Mouse (Mus musculus) heart, adult 11 months (tissue): ENCODE results near the gene Slc25a12.
A peak's percentile ranks its signal among the peaks of the same experiment; 100 is the strongest.

Source experiments
- DNase-seq: peaks from one replicate; pipeline ENCODE4 v3.0.0; 2022

Gene Slc25a12

DNA sequence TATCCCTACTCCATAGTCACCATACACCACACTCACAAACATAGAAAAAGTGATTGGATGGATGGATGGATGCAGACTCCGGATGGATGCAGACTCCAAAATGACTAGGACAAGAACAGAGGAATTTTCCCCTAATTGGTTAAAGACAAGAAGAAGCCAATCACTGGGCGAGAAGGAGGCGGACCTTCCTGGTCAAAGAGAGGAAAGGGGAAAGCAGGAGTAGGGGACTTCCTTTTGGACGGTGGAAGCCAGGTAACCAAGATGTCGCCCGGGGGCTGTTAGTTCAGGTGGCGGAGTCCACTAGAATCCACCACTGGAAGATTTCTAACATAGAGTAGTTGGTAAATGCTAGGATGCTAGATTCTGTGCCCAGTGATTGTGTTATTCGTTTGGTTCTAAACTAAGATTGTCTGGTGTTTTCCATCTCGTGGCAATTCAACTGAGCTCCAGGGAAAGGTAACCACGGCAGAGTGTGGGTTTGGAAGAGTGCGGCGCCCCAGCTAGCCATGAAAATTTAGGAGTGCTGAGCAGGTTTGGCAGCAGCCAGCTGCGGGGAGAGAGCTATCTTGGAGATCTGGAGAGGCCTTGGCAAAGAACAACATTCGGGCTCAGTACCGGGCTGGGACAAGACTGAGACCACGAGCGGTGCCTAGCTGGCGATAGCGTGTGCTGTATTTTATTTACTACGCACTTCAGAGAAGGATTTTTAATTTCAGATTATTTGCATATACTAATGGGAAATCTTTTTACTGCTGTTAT is 19.6 kb downstream of the Slc25a12 start:
- peak; percentile 73 for DNase-seq

DNA sequence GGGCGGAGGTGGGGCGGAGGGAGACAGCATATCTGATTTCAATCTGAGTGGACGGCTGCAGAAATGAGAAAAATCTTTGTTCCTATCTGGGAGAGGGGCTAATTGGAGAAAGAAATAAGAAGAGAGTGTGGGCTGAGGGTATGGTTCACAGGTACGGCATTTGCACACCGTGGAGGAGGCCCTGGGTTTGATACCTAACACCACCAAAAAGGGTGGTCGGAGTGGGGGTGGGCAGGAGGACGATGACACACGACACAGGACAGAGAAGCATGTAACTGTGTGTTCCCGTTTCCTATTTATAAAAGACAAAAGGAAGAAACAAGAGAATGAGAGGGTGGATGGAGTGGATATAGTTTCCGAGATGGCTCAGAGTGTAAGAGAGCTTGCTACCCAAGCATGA is 20.4 kb downstream of the Slc25a12 start:
- DNase-seq = peak; percentile 61

DNA sequence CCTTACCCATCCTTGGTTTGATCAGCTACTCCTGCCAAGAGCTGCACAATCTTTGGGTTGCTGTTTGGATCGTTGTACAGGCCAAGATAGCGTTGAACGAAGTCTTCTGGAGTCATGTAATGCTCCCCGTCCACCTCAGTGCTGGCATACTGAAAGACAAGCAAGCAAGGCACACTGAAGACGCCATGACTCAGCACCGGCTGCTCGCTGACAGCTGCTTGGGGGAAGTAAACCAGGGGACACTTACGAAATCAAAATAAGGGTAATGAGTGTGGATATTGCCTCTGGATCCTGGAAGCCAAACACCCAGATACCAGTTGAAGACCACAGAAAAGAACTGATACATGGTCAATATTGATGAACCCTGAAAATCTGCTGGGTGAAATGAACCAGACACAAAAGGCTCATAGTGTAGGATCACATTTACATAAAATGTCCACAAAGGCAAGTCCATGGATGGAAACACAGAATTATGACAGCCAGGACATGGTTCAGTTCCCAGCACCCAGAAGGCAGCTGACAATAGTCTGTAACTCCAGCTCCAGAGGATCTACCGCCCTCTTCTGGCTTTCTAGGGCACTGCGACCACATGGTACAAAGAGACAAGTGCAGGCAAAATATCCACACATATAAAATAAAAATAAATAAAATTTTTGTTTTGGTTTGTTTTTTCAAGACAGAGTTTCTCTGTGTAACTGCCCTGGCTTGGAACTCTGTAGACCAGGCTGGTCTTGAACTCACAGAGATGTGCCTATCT is 23.5 kb downstream of the Slc25a12 start:
- DNase-seq = peak; percentile 92

DNA sequence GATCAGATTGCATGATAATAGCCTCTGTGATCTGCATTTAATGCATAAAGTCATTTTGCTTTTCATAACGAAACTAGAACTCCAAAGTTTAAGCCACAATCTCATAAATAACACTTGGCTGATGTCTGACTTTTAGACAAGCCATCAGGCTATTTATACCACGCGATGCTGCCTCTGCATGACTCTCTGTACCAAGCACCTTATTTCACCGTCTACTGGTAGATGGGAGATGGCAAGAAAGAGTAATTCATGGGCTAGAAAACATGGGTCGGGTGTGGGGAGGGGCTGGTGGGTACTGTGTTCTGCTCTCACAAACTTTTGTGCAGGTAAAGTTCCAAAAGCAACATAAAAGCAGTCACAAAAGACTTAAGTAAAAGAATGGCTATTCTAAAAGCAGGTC is 27.4 kb downstream of the Slc25a12 start:
- DNase-seq = peak; percentile 61

DNA sequence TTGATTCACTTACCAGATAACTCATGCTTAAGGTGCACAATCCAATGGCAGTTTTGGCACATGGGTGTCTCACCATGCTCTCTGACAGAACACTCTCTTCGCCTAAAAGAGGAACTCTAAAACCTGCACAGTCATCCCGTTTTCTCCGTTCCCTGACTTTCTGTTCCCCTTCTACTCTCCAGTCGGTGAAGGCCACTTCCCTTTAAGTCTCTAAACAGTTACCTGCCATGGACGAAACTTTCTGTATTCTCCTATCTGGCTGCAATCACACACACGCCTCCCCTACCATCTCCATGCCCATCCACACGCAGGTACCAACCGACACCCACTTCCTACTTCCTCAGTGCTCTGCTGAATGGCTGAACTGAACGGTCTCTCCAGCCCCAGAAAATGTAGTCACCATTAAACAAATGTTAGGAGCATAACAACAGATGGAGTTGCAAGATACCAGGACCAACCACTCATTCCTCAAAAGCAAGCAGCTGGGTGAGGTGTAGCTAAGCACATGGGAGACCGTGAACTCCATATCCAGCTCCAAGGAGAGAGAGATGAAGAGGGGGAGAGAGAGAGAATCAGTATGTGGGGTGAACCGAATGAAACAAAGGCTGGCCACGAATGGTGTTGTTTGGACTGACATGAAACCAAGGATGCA is 29.3 kb downstream of the Slc25a12 start:
- DNase-seq = peak; percentile 93

DNA sequence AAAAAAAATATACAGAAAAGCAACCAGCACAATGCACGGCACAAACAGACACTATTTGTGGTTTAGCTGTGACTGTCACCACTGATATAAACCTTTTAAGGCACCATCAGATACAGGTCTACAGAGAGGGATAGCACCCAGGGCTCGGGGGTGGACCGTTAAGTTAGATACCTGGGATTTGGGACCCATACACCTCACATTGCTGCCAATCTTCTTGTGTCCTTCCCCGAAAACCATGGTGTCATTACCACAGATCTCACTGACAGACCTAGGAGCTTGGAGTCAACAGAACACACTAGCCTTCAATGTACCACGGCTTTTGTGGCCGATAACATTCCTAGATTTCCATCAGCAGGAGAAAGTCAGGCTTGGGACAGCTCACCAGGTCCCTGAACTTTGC is 30.9 kb downstream of the Slc25a12 start:
- DNase-seq = peak; percentile 71

DNA sequence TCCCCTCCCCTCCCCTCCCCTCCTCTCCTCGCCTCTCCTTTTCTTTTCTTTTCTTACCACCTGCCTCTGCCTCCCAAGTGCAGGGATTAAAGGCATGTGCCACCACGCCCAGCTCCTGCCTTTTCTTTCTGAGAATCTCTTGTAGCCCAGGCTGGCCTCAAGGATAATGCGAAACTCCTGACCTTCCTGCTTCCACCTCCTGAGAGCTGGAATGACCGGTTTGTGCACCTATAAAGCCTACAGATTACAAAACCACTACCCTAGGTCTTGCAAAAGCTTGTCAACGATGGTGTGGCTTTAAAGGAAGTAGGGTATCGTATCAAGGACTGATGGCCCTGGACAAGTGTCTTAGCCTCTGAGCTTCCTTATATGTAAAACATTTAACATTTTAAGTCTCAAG is 31.3 kb downstream of the Slc25a12 start:
- peak; percentile 17 for DNase-seq

DNA sequence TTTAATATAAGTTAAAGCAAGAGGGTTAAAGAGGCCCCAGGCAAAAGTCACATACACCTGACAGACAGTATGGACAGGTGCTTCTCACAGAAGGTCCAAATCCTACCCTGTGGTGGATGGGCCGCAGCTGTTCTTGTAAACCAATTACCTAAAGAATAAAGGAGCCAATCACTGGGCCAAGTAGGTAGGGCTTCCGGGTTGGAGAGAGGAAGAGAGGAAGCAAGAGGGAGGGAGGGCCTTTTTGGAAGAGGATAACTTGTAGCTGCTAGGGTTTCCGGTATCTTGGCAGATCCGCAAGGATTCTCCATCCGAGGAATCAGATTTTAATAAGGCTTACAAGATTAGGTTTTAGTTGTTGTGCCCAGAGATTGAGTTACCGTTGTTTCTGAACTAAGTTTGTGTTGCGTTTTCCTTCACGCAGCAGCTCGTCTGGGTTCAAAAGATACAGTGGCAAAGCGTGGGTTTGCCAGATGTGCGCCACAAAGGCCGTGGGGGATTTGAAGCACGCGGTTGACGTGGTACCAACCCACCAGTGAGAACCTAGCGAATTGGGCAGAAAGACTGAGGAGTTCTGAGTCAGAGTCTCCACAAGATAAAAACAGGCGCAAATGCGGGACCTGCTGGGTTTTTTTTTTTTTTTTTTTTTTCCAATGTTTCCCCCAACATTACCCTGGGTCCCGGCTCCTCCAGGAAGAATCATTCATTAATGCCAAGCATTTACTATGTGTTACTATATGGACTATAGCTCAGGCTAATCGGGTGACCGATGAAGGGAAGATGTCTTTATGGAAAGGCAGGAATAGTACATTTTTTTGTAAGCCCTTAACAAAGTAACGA is 33.3 kb downstream of the Slc25a12 start:
- peak; percentile 66 for DNase-seq

DNA sequence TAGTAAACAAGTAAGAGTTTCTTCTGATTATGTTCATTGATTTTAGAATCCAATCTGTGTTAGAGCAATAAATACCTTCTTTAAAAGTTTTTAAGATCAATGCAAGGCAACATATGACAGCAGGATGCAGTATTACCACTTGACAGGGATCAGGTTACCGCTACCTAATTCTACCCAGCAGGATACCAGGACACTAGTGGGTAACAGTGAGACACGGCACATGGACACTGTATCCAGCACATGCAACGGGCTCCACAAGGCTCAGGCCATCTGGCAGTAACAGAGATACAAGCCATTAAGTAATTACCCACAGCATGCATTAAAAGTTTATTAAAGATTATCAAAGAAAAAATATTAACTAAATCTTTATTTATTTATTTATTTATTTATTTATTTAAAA is 37.8 kb downstream of the Slc25a12 start:
- peak; percentile 29 for DNase-seq

DNA sequence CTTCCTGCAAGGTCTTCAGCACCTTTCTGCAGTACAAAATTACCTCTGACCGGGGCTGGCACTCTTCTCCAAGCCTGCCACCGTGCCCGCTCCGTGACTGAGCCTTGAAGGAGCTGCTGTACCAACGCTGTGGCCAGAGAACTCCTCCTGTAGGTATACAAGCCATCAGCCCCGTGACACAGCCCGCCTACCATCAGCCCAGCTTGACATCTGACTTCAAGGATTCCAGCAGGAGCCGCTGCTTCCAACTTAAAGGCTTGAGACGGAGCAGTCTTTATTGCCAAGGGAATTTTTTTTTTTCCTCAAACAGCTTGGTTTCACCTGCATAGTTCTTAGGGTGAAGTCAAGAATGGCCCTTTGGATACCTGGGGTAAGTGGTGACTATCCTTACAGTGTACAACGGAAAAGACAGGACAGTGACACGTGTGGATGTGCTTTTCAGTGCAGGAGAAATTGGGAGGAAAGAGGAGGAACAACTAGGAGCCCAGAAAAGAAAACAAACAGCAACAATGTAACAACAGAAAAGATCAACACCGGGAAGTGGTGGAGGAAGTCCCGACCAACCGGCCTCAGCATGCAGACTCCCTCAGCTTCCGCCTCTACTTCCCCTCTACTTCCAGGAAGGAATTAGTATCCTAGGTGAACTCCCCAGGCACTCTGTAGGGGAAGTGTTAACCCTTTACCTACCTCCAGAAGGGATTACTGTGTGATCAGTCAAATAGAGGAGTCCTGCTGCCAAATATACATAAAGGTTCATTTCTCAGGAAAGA is 39.0 kb downstream of the Slc25a12 start:
- DNase-seq = peak; percentile 90

DNA sequence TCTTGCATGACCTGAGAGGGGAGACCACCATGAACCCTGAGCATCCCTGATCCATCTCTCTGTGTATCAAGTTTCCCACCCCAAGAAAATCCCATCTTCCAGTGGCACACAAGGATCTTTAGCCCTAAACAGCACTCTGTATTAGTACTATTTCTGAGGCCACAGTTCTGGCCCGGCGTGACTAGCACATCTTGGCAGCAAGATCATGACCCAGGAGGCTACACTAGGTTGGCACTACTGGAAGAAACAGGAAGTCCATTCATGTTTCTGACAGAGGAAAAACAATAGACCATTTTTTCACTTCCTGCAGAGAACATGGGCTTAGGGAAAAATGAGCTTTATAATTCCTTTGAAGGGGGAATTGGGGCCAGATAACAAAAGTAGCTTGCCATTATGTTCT is 39.8 kb downstream of the Slc25a12 start:
- DNase-seq = peak; percentile 91

DNA sequence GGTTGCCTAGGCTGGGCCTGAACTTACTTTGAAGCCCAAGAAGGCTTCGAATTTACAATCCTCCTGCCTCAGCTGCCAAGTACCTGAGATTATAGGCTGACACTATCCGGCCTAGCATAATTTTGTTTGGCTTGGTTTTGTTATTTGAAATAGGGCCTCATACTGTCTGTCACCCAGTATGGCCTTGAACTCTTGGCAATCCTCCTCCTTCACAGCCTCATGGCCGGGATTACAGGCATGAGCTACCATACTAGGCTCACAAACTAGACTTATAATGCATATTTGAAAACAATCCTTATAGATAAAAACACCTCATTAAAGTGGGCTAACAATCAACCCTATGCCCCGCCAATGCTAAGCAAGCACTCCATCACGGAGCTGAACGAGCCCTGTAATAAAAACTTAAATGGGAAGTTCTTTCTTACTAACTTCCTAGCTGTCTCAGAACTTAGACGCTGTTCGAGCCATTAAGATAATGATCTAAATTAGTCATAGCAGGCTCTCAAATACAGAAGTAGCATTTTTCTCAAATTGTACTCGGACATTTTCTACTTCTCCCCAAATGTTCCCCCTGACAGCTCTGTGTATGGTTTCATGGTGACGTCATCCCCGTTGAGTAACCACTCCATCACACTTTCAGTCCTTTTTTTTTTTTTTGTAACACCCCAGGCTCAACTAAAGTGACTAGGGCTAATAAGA is 40.6 kb downstream of the Slc25a12 start:
- DNase-seq = peak; percentile 84

DNA sequence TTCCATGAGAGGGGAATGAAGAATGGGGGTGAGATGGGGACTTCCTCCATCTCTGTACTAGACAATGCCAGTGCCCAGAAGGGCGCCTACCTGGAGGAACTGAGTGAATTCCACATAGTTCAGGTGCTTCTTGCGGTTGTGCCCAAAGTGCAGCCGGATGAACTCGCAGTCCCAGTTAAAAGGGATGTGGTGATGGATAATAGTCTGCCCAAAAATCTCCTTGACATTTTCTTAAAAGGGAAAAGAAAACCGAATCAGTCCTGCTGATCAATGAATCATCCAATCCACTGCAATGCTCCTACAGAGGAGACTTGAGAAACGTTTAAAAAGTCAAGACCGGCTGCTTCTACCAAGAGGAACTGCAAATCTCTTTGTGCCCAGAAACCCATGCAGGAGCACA is 43.7 kb downstream of the Slc25a12 start:
- peak; percentile 67 for DNase-seq

DNA sequence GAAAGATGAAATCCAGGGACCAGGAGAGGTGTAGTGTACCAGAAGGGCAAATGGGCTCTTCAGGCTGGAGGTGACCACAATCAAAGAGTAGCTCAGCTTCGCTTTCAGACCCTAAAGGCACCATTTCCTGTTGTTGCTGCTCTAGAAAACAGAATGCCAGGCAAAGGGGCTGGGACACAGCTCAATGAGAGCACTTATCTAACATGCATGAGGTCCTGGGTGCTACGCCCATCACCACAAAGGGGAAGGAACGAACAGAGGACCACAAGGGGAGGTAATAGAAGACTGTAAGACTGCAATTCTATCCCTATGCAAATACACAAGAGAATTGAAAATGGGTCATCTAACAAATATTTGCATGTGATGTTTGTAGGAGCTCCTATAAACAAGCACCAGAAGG is 46.1 kb downstream of the Slc25a12 start:
- peak; percentile 75 for DNase-seq

DNA sequence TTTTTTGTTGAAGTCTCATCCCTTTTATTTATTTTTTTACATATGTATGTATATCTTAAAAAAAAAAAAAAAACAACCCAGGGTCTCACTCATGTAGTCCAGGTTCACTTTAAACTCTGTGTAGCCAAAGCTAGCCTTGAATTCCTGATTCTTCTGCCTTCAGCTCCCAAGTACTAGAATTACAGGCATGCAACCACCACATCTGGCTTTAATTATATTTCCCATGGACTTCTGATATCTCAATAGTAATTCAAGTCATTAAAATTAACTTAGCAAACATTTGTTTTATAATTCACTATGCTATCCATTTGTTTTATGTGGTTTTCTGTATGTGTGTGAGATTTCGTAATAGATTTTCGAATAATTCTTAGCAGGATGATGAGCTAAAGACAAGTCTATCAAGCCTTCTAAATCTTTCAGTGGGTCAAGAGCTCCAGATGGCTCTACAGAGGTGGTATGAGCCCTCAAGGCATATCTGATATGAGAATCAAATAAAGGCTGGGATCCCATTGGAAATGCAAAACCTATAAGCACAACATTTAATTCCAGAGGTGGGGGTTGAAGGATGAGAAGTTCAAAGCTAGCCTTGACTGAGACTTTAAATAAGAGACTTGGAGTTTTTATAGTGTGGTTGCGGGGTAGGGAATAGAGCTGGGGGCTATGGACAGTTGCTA is 51.3 kb downstream of the Slc25a12 start:
- peak; percentile 3 for DNase-seq

DNA sequence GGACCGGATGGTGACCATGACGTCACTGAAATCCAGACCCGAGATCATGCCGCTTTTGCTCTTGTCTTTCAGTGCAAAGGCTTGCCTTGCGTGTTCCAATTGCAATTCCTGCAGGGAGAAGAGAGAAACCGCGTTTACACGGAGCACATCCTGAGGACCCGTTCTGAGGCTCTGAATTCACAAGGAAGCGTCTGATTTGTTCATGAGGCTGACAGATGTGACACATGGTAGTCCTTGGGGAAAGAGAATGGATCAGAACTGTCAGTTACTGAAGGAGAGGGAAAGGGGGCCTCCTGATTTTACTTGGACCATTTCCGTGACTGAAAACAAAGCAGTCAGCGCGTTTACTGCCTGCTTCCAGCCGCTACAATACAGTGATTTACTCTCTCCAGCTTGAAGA is 52.5 kb downstream of the Slc25a12 start:
- DNase-seq = no peak

DNA sequence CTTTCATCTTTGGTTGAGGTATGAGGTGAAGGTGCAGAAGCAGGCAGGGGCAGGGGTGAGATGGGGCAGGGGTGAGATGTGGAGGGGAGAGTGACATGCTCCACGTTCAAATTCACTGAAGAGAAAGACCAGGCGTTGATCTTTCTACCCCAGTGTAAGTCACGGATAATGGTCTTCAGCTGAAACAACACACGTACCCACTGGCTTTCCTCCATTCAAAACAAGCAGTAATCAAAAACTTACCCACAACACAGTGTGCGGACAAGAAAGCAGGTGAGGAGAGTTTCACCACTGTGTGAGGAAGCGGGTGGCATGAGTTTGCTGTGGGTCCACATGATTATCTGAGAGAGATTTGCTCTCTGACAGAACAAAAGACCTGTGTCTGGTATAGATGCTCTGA is 53.5 kb downstream of the Slc25a12 start:
- DNase-seq = peak; percentile 27

DNA sequence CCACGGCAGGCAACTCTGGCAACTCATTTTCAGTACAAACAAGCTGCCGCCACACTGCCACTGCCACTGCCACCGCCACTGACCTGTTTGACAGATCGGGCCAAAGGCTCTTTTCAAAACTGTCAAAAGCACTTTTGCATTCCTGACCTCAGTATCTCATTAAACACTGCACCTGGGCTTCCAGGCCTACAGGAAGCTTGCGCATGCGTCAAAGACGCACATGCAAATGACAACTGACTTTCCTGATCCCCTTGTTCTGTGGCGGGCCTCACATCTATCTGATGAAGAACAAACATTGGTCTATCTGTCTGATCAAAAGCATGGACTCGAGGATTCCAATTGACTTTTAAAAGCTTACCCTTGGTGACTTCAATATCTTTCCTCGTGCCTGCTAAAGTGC is 55.5 kb downstream of the Slc25a12 start:
- peak; percentile 59 for DNase-seq

DNA sequence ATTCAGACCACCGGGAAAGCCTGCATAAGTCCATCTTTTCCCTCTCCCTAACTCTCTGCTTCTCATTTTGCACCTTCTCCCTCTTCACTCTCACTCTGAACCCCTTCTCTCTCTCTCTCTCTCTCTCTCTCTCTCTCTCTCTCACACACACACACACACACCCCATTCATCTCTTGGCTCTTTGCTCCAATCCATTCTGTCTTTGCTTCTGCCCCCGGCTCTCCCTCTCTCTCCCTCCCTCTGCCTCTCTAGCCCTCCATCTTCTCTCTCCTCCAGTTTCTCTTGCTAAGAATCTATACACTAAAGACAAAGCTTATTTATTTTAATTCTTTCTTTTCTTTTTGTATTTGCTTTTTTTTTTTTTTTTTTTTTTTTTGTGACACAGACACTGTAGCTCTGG is 57.8 kb downstream of the Slc25a12 start:
- DNase-seq = no peak

DNA sequence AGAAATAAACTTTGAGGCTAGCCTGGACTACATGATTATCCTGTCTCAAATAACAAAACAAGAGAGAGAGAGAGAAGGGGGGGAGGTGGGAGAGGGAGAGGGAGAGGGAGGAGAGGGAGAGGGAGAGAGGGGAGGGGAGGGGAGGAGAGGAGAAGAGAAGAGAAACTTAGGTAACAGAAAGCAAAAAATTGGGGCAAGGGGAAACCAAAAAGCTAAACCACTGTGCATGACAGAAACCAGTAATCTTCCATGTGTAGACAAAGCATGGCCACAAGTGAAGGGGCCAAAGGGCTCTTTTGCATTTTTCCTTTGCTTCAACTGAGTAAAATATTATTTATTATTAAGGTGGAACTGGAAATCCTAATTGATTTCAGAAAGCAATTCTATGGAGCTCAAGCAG is 61.2 kb downstream of the Slc25a12 start:
- peak; percentile 8 for DNase-seq

DNA sequence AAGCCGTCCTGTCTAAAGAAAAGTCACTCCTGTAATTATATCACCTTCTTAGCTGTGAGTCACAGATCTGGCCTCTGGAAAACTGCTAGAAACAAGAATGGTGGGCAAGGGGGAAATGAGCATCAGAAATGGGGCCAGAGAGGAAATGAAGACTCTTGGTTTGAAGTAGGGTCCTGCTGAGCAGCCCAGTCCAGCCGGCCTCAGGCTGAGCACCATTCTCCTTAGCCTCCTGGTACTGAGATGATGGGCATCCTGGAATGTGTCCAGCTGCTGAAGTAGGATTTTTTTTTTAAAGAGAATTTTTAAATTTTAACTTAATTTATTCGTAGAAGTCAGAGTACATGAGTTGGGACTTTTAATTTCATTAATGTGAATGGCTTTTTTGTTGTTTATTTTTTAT is 62.7 kb downstream of the Slc25a12 start:
- peak; percentile 23 for DNase-seq
